In the genomic region with DNA sequence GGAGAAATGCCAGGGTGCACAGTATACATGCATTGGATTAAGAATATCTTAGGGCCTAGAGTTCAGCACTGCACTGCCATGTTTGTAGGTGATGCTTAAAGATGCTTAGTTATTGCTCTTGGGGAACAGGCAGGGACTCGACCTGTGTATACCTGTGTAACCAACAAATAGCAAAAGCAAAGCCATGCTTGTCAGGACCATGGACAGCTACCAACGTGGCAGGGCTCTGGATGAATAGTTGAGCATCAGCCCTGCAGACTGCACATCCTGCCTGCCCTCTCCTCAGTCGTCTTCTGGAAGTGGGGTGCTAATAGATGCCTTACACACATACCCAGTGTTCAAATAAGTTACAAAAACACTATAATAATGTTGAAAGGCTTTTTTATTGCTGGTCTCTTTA, we compare ENCODE assay signal across 8 mouse cellular contexts.
DNase-seq lines count a peak whose midpoint lies in the region; ATAC-seq and TF ChIP-seq lines count a peak whose summit lies in the region.

No protein-coding gene starts in this region.

- no peak for TF ChIP-seq POLR2A in kidney, adult 2 months (IDR thresholded peaks at IDR 0.05; ENCODE audit: low read depth, low read length)

- no peak overlapping the region for H3K9ac ChIP-seq in midbrain, postnatal 0 days (replicated peaks; ENCODE audit: low read length, poor library complexity, severe bottlenecking)

- no peak overlapping the region for H3K27ac ChIP-seq in kidney, adult 2 months (ENCODE audit: insufficient read depth, low read depth, low read length)
- H3K27ac ChIP-seq in midbrain, postnatal 0 days (ENCODE audit: low read depth, low read length) = no peak overlapping the region

- H3K4me1 ChIP-seq in kidney, adult 2 months (ENCODE audit: control insufficient read depth, insufficient read depth, low read length) = no peaks in the 10 kb centered on the region
- no peaks in the 10 kb centered on the region for H3K4me1 ChIP-seq in midbrain, postnatal 0 days (ENCODE audit: insufficient read depth, low read length)

- peak; percentile 2 for DNase-seq in CD4-positive, CD25-positive, alpha-beta regulatory T cell, adult 2 months (ENCODE audit: low read depth, low spot score)
- peak; percentile 45 for DNase-seq in 3T3-L1 (ENCODE audit: low read depth, low spot score)
- peak; percentile 19 for DNase-seq in c-Kit-positive CD71-positive TER-119-negative erythroid progenitor cells, embryonic 14.5 days (ENCODE audit: low read depth)
- DNase-seq in kidney, adult 2 months = peak; percentile 63
- peak; percentile 26 for DNase-seq in lung, postnatal 25 days (ENCODE audit: low spot score)
- DNase-seq in midbrain, postnatal 0 days (ENCODE audit: low spot score) = no peak

- WGBS in kidney, adult 2 months = 5% methylated on average over 3 of the region's 3 CpGs
- 11% methylated on average over 3 of the region's 3 CpGs for WGBS in midbrain, postnatal 0 days

- H3K36me3 ChIP-seq in kidney, adult 2 months (ENCODE audit: control insufficient read depth, insufficient read depth, low read length) = no peaks in the 10 kb centered on the region
- no peaks in the 10 kb centered on the region for H3K36me3 ChIP-seq in midbrain, postnatal 0 days (ENCODE audit: insufficient read depth, low read length)

- no peak for ATAC-seq in CD4-positive, CD25-positive, alpha-beta regulatory T cell, adult 4 months
- no peak for ATAC-seq in granulocyte monocyte progenitor cell, adult 5-6 weeks (replicated peaks; ENCODE audit: poor library complexity, severe bottlenecking)
- ATAC-seq in midbrain, postnatal 0 days (ENCODE audit: low FRiP score) = no peak

- H3K27me3 ChIP-seq in kidney, adult 2 months (replicated peaks; ENCODE audit: control insufficient read depth, insufficient read depth, low read length) = no peaks in the 10 kb centered on the region
- no peaks in the 10 kb centered on the region for H3K27me3 ChIP-seq in midbrain, postnatal 0 days (ENCODE audit: insufficient read depth, low read length)

- TF ChIP-seq CTCF in kidney, adult 2 months (conservative IDR thresholded peaks at IDR 0.05; ENCODE audit: insufficient read depth, insufficient read length, low read depth, low read length) = no peak
- no peak for TF ChIP-seq CTCF in midbrain, postnatal 0 days (IDR thresholded peaks at IDR 0.05)

- H3K4me3 ChIP-seq in kidney, adult 2 months (ENCODE audit: insufficient read depth, low read depth, low read length) = no peak overlapping the region
- H3K4me3 ChIP-seq in midbrain, postnatal 0 days (ENCODE audit: low read depth, low read length) = no peak overlapping the region

- no peak overlapping the region for H3K4me2 ChIP-seq in midbrain, postnatal 0 days (ENCODE audit: low read depth, low read length, poor library complexity, severe bottlenecking)

- no peaks in the 10 kb centered on the region for H3K9me3 ChIP-seq in midbrain, postnatal 0 days (ENCODE audit: low read length)
